Mouse (Mus musculus) embryo, embryonic 11.5 days (tissue): ENCODE data around the gene Ltk.
"Not testable (repeated sequence)": the region's sequence is repeated elsewhere in the genome, so short reads cannot be mapped to it uniquely, and the experiment has no call there.

Experiments used
- DNase-seq: peaks from one replicate; pipeline ENCODE4 v3.0.0-alpha.2; 2012; ENCODE audit warnings: low read depth, low spot score

Gene Ltk

DNA sequence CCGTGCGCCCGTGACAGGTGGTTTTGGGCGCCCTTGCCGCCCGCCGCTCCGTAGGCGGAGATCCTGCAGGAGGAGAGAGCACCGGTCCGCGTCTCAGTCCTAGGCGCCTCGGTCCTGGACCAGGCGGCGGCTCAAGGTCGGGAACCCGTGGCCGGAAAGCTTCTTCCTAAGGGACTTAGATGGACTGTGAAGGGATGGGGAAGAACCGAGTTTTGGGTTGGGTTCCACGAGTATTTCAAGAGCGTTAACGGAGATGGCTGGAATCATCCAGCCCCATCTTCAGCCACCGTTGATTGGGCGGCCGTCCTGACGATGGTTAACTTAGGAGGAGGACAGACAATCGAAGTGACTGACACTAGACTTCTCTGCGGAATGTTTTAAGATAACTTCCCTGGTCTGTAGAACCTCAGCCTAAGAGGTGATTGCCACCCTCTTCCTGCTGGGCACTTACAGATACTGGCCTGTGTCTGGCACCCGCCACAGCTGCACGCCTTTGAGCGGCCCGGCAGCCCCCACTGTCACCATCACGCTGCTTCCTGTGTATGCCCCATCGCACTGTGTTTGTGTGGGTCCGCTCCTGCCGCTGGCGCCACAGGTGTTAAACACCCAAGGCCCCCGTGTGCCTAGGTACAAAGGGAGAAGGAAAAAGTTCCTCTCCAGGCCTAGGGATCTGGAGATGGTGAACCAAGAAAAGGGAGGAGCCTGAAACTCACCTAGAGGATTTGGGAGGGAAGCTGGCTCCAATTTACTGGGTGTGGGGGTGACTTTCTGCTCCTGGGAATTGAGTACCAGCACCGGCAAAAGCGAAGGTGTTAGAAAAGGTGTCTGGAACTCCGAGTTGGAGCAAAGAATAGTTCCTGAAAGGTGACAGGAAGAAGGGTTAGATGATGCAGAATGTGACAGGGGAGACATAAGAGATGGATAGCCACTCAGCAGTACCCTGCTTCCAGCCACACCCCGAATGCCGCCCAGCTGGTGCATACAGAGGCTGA is 1.1 kb downstream of the Ltk start:
- no peak for DNase-seq

DNA sequence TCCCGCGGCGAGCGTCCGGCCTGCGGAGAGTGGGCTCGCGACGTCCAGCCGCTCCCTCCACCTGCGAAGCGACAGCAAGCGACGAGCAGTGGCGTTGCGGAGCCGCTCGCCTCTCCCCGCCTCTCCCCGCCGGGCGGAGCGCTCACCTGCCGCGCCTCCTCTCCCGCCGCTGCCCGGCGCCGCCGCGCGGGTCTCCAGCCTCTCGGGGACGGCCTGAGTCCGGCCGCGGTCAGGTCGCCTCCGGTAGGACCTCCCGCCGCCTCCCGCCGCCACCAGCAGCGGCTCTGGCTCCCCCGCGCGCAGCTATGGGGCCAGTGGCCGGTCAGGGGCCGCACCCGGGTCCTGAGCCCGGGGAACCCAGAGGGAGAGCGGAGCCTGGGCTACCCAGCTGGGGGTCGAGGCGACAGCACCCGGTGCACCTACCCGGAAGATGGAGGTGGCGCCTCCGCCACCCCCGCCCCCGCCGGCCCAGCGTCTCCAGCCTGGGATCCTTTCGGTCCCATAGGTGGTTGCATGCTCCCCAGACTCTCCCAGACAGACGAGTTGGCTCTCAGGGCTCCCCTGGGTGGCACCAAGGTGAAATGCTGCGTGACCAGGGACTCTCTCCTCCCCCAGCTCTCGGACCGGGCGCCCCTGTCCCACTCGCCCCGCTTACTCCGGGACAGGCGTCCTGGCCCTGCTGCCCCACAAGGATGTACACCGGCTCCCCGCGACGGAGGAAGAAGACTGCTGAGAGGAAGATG is 2.0 kb downstream of the Ltk start:
- DNase-seq = no peak

DNA sequence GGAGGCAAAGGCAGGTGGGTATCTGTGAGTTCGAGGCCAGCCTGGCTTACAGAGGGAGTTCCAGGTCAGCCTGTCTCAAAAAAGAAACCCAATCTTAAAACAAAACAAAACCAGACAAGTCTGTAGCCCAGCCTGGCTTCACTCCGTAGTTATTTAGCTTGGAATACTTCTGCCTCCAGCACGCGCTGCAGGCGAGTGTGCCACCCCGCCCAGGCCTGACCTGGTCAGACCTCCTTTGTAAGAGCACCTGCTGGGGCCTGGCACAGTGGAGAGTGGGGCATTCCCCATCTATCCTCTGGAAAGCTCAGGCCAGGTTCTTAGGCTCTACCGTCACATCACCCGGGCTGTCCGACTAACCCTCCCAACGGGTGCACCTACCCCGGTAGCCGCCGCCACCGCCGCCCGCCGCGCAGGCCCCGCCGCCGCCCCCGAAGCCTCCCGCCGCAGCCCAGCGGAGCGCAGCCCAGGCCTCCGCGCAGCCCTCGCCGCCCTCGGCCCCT is 2.6 kb downstream of the Ltk start:
- DNase-seq = no peak

DNA sequence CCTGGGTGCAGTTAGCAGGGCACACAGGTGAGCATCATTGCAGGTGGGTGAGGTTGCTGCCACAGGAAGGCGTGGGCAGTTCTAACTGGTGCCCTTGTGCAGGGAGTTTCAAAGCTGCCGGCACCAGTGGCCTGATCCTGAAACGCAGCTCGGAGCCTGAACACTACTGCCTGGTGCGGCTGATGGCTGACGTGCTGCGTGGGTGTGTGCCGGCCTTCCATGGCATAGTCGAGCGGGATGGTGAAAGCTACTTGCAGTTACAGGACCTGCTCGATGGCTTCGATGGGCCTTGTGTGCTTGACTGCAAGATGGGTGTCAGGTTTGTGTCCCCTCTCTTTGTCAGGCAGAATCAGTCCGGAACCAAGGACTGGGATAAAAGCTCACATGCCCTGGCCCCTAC is 11.0 kb downstream of the Ltk start:
- no peak for DNase-seq

DNA sequence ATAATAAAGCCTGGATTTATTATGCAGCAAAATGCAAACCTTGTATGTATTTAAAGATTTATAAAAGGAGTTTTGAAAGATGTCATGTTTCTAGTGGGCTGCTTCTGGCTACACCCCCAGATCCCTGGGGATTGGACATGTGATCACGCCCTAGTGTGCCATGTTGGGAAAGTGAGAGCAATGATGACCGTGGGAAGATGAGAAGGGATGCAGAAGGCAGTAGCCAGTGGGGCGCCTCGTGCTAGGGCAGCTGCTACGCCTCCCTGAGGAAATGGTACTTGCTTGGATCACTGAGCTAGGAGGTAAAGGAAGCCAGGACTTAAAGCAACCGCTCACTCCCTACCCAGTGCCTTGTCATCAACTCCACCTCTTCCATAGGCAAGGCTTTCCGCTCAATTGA is 12.7 kb downstream of the Ltk start:
- no peak for DNase-seq

DNA sequence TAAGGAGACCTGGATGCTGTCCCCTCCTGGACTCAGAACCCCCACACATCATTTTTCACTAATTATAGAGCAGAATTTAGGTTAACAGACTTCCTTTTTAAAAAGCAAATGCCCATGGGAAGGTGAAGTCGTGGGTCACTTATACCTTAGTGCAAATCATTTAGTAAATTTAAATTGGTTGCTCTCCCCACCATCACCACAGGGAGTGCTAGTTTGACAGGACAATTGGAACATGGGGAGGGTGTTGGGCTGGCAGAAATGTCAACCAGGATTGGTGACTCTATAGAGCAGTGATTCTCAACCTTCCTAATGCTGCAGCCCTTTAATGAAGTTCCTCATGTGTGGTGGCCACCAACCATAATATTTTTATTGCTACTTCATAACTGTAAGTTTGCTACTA is 14.9 kb downstream of the Ltk start:
- DNase-seq = no peak

DNA sequence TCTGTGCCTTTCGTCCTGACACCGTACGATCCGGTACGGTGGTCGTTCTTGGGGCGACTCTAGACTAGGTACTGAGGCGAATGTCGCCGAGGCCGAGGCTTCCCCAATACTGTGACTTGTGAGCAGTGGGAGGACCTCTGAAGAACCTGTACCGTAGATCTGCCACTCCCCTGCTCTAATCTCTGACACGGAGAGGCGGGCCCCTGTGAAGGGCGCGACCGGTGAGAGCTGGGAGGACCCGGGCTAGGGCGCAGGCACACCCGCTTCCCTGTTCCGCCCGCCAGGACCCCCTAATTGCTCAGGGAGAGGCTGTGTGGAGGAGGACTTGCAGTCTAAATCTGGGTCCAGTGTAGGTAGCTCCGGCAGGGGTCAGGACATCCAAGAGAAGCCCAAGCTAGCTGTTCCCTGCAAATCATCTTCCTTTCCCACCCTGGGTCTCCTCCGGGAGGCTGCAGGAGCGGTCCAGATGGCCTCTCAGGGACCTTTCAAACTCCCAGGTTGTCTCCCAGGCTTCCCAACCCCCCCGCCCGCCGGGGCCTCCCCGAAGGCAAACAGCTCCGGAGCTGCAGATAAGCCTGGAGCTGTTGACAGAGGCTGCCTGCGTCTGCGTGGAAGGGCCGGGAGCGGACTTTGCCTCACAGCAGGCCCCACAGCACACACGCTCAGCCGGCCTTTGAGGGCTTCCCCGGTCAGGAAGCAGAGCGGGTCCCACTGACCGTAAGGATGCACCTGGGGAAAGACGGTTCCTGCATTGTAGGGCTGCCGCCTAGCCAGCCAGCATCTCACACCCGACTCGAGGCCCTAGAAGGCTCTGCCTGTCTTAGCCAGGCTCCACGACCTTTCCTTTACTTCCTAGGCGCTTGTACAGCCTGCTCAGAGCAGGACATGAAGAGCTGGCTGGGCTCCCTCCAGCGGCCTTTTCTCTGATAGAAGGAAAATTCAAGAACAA is 15.8 kb downstream of the Ltk start:
- no peak for DNase-seq

DNA sequence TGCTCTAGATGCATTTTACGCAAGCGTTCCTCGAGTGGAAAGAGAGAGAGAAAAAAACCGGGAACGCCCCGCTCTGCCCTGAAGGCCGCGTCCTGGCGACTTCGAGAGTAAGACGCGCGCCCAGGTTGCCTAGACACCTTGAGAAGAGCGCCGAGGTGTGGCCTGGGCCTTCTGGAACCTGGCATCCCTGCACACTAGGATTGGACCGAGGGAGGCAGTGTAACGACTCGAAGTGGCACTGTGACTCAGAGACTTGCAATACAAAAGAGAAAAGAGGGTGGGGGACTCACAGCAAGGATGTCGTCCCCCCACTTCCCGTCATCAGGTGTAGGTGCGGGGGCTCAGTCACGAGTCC is 16.4 kb downstream of the Ltk start:
- DNase-seq = no peak

DNA sequence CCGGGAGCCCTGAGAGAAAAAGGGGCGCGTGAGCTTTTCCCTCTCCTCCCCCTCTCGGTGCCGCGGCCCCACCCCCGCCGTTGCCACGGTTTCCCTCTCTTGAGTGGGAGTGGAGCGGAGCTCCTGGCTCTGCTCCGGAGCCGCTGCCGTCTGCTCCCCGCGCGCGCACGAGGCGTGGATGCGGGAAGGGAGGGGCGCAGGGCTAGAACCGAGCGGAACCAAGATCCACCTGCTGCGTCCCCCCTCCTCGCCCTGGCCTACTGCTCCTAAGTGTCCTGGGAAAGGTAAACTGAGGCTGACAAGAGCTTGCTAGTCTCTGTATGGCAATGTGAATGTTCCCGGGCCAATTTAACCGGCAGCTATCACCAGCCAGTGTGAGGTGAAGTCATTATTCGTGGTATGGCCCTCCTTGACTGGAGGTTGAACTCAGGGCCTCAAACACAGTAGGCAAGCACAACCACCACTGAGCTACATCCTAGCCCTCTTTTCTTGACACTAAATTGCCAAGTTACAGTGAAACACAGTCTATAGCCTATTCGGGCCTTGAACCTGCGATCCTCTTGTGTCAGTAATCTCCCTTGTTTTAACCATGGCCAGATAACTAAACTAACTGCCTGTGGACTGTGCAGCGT is 16.9 kb downstream of the Ltk start:
- DNase-seq = no peak

DNA sequence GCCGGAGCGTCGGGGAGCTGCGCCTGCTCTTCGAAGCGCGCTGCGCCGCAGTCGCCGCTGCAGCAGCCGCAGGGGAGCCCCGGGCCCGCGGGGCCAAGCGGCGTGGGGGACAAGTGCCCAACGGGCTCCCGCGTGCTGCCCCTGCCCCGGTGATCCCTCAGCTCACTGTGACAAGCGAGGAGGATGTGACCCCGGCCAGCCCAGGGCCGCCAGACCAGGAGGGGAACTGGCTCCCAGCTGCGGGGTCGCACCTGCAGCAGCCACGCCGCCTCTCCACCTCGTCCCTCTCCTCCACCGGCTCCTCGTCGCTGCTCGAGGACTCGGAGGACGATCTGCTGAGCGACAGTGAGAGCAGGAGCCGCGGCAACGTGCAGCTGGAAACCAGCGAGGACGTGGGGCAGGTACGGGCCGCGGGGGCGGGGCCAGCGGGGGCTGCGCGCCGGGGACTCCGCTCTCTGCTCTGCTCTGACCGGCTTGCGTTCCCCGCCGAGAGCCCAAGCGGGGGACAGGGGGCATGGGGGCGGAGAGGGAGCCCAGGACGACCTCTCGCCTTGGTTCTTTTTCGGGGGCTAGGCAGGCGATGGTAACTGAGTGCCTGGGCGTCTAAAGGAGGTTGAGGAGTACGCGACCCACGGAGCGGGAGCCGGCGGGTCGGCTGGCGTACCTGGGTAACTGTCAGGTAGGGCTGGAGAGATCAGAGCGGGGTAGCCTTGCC is 17.6 kb downstream of the Ltk start:
- DNase-seq = no peak

DNA sequence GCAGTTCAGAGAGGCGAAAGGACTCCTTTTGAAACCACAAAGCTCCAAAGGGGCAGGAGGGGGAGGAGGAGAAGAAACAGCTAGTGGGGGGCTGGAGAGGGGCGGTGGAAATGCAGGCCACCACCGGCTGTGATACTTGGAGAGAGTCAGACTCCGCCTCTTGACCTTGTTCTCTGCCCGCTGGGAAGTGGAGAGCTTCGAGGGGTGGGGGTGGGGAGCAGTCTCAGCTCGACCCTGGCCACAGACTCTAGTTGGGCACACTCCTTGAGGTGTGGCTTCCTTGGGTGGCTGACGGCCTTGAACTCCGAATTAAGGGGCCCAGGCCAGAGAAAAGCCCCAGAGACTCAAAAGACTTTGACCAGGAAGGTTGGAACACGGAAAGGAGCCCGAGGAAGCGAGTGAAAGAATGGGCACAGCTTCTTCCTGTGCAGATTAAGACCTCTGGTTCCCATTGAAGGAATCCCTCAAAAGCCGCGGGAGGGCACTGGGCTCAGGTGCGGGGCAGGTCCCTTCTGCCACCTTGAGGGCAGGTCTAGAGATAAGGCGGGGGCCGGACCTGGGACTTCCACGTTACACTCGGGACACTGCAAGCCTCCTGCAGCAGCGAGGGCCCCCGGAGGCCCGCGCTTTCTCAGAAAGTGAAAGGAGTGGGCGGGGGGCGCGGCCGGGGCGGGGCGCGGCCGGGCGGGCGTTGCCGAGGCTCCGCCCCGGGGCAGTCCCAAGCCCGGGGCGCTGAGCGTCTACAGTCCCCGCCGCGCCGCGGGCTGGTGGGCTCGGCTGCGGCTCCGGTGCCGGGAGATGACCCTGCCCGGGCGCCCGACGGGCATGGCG is 18.4 kb downstream of the Ltk start, which contains the start of gene Itpka:
TSS of gene Itpka (plus strand) at position 757 of the 831 bp plus-strand sequence.
- peak; percentile 56 for DNase-seq

DNA sequence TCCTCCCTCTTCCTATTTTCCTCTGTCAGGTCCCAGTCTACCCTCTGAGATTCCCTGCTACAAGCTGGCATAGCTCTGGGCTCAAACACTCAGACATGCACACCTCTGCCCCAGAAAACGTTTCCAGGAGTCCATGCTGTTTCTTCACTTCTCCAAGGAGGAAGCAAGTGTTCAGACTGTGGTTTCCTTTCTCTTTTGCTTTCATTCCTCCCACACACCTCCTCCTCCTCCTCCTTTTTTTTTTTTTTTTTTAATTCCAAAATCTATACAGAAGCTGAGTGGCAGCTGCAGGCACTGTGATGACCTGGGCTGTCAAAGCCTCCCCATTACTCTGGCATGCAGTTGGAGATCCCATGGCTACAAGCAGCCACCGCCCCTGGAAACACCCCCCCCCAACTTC is 19.7 kb downstream of the Ltk start:
- DNase-seq = no peak

DNA sequence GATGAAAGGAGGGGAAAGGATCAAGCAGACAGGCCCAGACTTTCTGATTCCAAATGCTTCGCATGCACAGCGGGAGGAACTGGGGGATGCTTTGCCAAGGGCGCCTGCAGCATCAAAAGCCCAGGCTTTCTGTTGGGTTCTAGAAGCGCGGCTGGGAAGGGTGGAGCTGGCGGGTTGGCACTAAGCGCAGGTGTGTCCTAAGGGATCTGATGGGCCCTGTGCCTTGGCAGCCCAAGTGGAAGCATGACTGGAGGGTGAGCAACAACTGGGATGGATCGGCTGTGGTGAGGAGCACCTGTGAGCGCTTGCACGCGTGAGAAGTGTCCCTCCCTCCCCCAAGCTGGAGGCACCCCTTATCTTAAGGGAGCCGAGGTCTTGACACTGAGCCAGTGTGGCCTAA is 23.1 kb downstream of the Ltk start:
- no peak for DNase-seq

DNA sequence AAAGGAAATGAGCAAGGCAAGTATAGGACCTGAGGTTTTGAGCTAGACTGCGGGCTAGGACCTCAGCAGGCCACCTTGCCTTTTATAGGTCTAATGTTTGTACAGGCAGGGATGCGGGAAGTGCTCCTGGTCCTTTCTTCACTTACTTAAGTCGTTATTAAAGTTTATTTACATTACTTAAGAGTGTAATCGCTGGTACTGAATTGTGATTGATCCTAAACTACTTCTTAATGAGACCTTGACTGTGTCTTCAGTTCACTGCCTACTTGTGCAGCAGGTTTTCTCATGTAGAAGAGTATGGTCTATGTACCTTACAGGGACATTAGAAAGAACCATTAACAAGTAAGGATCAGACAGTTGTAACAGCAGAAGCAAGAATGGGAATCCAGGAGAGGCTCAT is 29.5 kb downstream of the Ltk start:
- DNase-seq = no peak

DNA sequence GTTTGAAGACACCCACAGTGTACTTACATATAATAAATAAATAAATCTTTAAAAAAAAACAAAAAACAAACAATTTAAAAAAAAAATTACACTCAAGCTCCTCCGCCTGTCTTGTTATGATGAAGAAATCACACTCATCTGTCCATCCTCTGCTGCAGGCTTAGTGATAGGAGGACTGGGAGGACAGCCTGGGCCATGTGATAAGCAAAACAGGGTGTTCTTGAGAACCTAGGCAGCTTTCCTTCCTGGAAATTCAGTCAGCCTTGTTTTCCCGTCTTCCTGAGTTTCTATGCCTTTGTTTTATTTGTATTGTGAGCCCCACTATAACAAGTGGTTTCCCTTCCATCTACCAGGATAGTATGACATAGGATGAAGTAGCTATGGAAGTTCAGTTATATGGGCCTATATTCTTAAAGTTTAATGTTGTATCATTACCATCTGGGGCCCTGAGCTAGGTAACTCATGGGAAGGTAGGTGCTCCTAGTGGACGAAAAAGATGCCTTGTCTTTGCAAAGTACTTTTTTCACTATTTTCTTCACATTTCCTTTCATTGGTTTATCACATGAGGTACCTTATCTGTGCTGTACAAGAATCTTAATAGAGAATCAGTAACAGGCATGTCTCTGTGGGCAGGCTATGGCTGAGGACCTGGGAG is 32.3 kb downstream of the Ltk start:
- no peak for DNase-seq

DNA sequence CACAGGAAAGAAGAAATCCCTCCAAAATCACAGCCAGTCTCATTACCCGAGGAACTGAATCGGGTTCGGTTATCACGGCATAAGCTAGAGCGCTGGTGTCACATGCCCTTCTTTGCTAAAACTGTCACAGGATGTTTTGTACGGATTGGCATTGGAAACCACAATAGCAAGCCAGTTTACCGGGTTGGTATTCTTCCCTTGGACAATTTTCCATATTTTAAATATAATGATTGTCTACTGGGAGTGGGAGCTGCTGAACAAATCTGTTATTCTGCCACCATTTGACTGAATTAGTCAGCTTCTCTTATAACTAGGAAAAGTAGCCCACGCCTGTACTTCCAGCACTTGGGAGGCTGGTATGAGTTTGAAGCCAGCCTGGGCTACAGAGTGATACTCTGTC is 39.2 kb downstream of the Ltk start:
- no peak for DNase-seq

DNA sequence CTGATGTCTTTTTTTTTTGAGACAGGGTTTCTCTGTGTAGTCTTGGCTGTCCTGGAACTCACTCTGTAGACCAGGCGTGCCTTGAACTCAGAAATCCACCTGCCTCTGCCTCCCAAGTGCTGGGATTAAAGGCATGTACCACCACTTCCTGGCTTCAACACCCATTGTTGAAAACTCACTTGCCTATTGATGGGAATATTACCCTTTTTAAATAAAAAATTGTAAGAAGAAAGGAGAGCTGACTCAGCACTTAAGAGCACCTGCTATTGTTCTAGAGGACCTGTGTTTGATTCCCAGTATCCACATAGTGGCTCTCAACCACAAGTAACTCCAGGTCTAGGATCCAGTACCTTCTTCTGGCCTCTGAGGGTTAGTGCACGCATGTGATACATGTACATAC is 44.4 kb downstream of the Ltk start:
- DNase-seq = not testable (repeated sequence)

DNA sequence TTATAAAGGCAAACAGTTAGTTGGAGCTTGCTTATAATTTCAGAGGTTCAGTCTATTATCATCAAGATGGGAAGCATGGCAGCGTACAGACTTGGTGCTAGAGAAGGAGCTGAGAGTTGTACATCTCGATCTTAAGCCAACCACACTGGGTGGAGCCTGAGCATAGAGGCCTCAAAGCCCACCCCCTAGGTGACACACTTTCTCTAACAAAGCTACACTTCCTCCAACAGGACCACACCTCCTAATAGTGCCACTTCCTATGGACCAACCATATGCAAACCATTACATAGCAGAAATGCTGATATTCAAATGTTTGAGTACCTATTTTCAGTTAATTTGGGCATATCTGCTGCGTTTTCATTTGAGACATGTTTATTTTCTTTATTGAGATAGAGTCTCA is 50.2 kb downstream of the Ltk start:
- no peak for DNase-seq

DNA sequence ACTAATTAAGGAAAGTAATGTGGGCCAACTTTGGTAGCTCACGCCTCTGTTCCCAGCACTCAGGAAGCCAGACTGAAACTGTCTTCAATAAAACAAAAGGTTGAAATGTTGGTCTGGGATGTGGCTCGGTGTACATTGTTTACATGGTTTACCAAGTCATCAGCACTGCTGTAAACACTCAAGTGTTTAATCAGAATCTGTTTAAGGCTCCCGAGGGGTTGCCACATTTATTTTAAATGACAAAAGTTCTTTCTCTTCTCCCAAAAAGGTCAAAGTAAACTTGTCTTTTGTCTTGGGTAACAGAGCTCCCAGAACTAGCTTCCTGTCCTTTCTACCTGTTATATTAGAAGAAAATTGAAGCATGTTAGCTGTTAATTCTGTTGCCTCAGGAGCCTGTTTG is 52.6 kb downstream of the Ltk start:
- no peak for DNase-seq
